ENCODE assay signal across 15 mouse cellular contexts in the genomic region with DNA sequence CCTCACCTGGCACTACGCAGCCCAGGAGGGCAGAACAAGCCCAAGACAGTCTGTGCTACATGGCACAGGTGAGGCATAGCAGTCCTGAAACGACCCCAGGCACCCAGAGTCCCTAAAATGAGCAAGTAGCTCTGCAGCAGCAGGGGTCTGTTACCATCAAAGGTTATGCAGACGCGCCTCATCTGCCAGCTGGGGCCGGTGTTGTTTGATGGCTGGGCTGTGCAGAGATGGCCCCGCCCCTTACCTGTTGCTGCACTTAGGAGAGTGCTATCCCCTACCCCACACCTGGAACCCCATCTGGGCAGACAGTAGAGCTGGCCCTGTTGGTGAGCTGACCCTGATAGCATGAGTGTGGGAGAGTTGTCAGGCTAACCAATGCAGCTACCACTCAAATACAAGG. TPM values are rescaled to one million over a fixed set of nuclear protein-coding genes. Genes with fewer than 3 reads are reported as not detected.
"Had no signal": no experiment of that assay in that cellular context is flagged by ENCODE, and none has a peak within 500 bp of the region (broad histone marks: within the 10 kb centered on the region; RNA-seq: fewer than 3 reads in every experiment).

No protein-coding gene starts in this region.

- H3K36me3 ChIP-seq: limb, embryonic 15.5 days; liver, embryonic 12.5 days; midbrain, embryonic 12.5 days had no signal

- ATAC-seq: intestine, embryonic 16.5 days; liver, embryonic 12.5 days; midbrain, embryonic 16.5 days had no signal

- H3K9me3 ChIP-seq: limb, embryonic 15.5 days; liver, embryonic 12.5 days; midbrain, embryonic 12.5 days had no signal

- H3K9ac ChIP-seq: limb, embryonic 15.5 days; liver, embryonic 12.5 days; lung, embryonic 14.5 days; midbrain, embryonic 12.5 days had no signal

- H3K4me3 ChIP-seq: limb, embryonic 15.5 days; liver, embryonic 12.5 days; midbrain, embryonic 12.5 days had no signal

- H3K4me2 ChIP-seq: limb, embryonic 15.5 days; liver, embryonic 12.5 days; lung, embryonic 14.5 days; midbrain, embryonic 12.5 days had no signal

- H3K27ac ChIP-seq: limb, embryonic 15.5 days; liver, embryonic 12.5 days; midbrain, embryonic 12.5 days had no signal

- H3K27me3 ChIP-seq: limb, embryonic 15.5 days had no signal

- DNase-seq: kidney, adult 8-10 months; kidney, postnatal 25 days; layer of hippocampus, adult 9-11 months; lung, embryonic 14.5 days; lung, postnatal 10 days; lung, postnatal 4 days; retina, postnatal 1 day; right cerebral cortex, postnatal 4 days; spleen, adult 18-20 months had no signal

RNA-seq across cellular contexts. Expression of a gene that starts 15.4 kb away (rescaled TPM):
- total RNA-seq: megakaryocyte, adult 5-6 weeks had no signal
